Mouse (Mus musculus) urinary bladder, postnatal 25 days (tissue): ENCODE measurements around the gene Ccdc28b.

ENCODE experiments used
- DNase-seq: peaks from one replicate; pipeline ENCODE4 v3.0.0; 2022; ENCODE audit warnings: low spot score

Gene Ccdc28b

DNA sequence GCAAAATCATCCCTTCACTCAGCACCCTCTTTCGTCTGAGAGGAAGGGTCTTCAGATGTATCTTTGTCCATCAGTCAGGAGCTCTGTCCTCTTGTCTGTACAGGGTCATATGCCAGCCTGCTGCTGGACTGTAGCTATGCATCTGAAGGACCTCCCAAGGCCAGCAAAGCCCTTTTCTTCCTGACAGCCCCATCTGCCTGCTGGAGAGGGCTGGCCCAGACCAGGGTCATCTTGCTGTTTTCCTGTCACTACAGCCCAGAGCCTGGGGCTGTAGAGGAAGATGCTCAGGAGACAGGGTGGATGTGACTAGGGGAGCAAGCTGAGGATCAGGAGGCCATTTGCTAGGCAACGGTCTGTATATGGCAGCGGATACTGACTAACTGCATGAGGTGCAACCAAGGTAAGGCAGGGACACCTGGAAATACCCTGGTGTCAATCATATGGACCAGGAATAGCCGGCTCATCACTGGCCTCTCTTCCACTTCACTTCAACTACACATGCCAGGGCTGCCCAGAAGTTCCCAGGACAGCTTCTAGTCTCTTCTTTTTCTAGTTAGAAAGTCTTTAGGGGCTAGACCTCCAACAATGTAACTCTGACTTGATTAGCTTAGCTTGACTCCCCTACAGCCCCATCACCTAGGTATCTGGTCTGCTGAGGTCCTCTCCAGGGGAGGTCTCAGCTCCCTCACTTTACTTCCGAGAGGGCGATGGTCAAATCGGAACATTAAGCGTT is 778 bp downstream of the Ccdc28b start:
- DNase-seq: no peak

DNA sequence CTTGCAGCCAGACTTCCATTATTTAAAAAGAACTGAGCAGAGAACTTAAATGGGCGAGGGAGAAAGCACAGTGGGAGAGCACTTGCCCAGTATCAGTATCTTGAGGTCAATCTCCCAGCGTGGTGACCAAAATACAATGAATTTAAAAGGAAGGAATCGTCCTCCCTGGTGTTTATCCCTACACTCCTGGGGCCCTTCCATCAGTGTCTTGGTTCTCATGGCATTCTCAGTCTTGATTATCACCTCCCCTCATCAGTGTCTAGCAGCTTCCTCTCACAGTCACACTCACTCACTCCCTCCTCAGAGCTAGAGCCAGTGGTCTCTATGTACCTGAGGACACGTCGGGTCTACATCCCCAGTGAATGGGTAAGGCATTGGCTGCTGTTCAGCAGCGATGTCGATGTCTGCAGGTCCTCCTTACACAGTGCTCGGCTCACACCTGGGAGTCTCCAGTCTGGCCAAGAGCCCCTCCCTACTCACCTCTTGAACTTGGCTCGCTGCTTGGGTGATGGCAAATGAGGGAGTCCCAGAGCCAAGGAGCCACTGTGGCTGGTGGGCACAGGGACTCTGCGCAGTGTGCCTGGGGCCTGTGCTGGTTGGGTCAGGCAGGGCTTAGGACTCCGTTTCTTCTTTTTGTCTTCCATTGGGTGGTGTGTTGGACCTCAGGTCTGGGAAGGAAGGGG is 1.5 kb downstream of the Ccdc28b start:
- DNase-seq: no peak

DNA sequence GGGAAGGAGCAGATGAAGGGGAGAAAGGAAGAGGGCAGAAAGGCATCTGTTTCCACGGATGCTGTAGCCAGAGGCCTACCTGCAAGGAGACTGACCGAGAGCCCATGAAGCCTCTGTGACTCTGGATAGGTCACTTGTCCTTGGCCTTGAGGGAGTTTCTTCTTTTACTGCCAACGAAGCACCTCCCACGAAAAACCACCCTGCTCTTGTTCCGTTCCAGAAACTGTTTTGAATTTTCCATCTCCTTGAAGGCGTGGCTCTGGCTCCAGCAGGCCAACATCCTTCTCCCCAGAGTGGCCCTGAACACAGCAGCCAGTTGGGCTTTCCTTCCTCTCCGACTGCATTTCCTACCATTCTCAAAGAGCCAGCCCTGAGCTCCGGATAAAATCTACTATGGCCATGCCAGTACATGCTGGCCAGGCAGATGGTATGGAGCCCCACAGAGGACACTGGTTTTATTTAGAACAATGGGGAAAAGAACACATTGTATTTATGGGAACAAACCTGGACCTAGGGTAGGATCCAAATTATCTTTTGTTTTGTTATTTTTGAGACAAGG is 2.4 kb downstream of the Ccdc28b start:
- no peak for DNase-seq

- no peak for DNase-seq
These were observed 3.1 kb downstream of the Ccdc28b start for GRCm38 (mm10) chr4:129620419-129621282.

- DNase-seq: peak; percentile 92
These were observed 4.7 kb downstream of the Ccdc28b start, which contains the start of gene Iqcc for GRCm38 (mm10) chr4:129618786-129619691. TSS of gene Iqcc (minus strand) at chr4:129619099.

DNA sequence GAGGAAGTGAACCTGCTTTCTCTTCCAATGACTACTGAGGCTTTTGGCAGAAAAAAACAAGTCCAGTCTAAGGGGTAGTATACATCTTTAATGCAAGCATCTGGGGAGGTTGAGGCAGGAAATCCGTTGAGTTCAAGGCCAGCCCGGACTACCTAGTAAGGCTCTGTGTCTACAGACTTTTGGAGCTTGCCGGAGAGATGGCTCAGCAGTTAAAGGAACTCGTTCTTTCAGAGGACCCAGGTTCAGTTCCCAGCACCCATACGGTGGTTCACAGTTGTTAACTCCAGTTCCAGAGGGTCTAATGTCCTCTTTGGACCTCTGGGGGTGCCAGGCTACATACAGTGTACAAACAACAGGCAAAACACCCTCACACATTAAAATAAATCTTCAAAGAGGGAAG is 5.7 kb downstream of the Ccdc28b start:
- DNase-seq: no peak

GRCm38 (mm10) chr4:129617121-129617641 is 6.6 kb downstream of the Ccdc28b start:
- DNase-seq: no peak

DNA sequence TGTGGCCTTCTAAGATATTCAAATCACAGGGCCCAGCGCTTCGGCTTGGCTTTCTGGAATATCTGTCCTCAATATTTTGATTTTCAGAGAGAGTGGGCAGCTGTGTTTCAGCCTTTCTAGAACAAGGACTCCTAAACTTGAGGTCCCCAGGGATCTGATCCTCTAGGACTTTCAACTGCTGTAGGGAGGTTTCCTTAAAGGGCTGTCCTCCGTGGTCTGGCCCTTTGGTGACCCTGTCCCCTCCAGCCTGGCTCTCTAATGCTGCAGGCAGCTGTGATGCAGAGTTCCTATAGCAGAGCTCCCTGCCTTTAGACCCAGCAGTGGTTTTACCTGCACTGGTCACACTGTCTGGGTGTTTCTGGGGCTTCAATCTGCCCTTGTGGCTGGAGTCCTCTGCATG is 7.1 kb downstream of the Ccdc28b start:
- DNase-seq: no peak

DNA sequence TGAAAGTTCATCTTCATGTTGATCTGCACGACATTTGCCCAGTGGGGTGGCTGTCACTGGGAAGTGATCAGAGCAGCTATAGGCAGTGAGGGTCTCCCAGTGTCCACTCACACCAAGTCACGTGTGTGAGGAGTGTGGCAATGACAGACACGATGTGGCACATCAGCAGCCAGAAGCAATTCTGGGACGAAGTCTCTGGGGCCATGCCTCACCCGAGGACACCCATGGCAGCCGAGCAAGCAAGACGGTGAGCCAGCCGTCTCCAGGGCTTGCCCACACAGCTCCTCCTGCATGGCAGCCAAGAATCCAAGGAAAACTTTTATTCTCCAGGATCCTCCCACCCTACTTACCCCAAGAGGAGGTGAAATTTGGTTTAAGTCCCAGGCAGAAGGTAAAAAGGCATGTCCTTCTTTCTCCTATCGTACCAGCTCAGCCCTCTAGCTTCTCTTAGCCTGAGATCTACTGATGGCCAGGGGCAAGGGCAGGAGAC is 7.9 kb downstream of the Ccdc28b start:
- DNase-seq: no peak

GRCm38 (mm10) chr4:129614093-129614492 is 9.7 kb downstream of the Ccdc28b start, which contains the start of gene Dcdc2b:
TSS of gene Dcdc2b (minus strand) at chr4:129614257.
- no peak for DNase-seq

DNA sequence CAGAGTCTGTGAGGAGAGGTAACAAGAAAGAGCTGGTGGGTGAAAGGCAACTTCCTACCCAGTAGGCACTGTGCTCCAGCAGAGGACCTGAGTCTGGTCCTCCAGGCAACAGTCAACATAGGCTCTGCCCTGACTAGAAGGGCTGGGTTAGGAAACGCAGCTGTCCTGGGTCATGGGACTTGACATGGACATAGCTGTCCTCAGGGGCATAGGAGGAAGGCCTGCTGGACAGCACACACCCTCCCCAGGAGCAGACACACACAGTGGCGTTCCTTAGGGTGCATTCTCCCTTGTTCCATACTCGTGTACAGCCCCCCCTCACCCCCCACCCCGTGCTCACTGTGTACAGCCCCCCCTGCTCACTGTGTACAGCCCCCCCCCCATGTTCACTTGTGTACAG is 13.3 kb downstream of the Ccdc28b start:
- no peak for DNase-seq

GRCm38 (mm10) chr4:129610026-129610425 is 13.7 kb downstream of the Ccdc28b start:
- DNase-seq: no peak

DNA sequence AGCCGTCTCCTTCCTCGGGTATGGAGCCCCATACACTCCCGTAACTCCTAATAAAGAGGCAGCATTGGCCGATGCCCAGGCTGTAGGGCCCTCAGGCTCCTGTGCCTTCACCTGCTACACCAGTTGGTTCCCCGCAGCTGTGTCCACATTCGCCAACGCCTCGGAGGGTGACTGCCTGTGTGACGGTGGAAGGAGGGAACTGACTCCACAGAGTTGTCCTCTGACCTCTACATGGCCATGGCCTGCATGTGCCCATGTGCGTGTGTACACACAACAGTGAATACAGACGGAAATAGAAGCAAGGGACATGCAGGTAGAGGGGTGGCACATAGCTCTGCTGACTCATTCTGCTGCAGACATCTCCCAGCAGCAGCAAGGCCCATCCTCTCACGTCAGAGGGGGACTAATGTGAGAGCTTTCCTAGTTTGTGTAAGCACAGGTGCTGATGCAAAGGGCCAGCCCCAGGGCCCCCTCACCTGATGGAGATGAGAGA is 14.6 kb downstream of the Ccdc28b start:
- DNase-seq: no peak

DNA sequence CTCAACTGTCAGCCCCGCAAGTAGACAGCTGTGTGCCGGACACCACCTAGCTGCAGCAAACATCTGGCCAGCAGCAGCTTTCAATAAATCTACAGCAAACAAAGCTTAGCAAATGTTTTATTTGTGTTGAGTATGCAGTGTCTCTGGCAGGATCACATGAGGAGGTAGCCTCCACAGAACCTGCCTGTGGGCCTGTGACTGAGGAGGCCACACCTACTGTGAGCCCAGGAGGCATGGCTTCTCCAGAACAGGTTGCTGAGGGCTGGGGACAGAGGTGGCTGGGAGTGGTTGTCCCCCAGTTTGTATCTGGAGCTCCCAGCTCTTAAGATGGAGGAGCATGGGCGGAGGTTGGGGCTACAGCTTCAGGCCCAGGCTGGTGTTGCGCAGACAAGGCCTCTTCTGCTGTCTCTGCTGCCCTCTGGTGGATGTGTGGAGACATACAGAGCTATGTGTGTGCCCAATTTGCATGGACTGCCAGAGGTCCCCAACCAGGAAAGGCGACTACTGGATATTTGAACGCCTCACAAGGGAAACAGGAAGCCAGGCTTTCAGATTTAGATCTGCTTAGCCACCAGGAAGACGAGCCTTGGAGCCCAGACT is 15.2 kb downstream of the Ccdc28b start:
- DNase-seq: peak; percentile 76

DNA sequence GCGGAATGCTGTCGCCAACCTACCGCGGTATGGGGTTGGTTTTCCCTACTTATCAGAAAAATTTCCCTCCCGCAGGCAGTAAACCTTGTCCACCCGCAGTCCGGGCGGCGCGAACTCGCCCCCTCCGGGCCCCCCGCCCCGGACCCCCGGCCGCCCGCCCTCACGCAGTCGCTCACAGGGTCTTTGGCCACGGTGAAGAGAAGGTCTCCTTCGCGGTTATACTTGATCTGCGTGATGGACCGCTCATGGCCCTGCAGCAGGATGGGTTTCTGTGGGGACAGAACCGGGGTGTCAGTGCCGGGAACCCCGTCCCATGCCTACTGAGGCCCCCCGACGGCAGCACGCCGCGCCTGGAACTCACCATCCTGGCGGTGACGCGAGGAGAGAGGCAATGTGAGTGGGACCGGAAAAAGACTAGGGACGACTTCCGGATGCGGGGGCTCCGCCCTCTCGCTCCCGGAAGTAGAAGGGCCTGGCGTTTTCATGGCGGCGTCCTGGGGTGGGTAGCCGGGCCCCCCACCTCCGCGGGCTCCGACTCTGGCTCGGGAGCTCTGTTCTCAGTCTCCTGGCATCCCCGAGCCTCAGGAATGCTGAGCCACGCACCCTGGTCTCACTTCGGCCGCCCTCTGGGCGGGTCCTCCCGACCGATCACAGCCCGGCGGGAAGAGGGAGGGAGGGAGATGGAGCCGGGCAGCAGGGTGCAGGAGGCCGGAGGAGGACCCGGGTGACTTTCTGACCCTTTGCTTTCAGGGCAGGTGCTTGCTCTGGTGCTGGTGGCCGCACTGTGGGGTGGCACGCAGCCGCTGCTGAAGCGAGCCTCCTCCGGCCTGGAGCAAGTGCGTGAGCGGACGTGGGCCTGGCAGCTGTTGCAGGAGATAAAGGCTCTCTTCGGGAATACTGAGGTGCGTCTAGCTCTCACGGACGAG is 23.3 kb downstream of the Ccdc28b start, which contains the start of the genes Eif3i and Tmem234:
TSS of gene Eif3i (minus strand) at position 416 of the 926 bp plus-strand sequence.
TSS of gene Tmem234 (plus strand) at position 436 of the 926 bp plus-strand sequence.
- peak; percentile 72 for DNase-seq

GRCm38 (mm10) chr4:129588865-129589264 is 34.9 kb downstream of the Ccdc28b start:
- no peak for DNase-seq

GRCm38 (mm10) chr4:129586943-129587342 is 36.8 kb downstream of the Ccdc28b start:
- DNase-seq: no peak

DNA sequence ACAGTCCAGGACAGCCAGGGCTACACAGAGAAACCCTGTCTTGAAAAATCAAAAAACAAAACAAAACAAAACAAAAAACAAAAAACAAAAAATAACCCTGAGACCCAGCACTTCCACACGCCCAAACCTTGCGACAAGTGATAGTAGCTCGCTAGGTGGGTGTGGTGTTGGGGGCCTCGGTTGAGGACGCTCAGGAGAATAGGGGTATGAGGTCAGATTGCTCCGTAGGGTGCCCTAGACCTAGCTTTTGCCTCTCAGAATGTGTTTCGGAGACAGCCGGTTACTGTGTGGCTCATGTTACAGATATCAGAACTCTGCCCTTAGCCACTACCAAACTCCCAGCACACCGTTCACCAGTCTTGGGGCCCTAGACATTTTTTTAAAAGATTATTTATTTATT is 38.0 kb downstream of the Ccdc28b start:
- DNase-seq: no peak
